Mouse (Mus musculus) frontal cortex, postnatal 14 days (tissue): Measurements from ENCODE around the gene Clstn3.
A peak's percentile ranks its signal among the peaks of the same experiment; 100 is the strongest.
"Not testable (repeated sequence)": the region's sequence is repeated elsewhere in the genome, so short reads cannot be mapped to it uniquely, and the experiment has no call there.

ENCODE experiments used
- DNase-seq, 2 experiments: peaks; one replicate each; pipeline ENCODE4 v3.0.0; 2022; ENCODE audit warnings: low spot score in 2 of 2

Clstn3 gene

DNA sequence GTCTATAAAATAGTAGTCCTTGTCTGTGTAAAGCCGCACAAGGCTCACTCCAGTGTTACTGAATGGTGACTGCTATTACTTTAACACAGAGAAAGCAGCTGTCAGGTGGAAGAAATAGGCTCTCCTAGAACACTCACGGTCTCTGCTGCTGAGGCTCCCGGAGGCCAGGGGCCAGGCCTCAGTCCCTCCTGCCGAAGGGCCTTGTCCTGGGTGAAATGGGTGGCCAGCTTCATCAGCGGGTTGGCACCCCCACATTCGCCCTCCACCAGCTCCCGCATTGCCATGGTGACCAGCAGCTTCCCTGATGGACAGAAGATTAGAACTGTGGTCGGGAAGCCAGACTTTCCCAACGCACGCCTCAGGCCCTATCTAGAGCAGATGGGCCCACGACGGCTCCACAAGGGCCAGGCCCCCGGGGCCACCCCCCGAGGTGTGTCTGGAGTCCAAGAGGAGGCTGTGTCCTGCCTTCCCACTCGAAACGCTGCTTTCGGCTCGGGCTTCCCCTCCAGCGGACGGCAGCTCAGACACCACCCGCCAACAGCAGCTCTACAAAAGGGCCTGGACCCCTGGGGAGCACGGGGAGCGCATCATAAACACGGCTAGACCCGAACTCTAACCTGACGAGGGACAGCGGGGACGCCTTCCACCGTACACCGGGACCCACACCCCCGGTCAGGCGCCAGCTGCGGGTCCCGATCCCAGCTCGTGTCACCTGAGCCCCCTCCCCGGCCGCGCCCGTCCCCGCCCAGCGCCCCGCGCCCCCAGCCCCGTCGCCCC, 50.3 kb downstream of the Clstn3 start:
- DNase-seq: peak in 1 of 2 experiments; percentile 44

DNA sequence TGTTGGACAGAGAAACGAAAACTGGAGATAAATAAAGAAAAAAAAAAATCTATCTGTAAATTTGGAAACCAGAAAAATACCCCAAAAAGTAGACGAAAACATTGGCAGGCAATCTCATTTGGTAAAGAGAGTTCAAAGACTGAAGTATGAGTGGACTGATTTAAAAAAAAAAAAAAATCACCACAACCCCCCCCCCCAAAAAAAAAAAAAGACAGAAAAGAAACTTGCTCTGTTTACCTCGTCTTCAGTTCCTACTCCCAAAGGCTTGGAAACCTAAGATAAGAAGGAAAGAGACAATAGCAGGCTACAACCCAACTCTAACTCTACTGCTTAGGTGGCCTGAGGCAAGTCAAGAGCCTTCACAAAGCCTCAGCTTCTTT, 50.8 kb downstream of the Clstn3 start:
- DNase-seq: no peak

DNA sequence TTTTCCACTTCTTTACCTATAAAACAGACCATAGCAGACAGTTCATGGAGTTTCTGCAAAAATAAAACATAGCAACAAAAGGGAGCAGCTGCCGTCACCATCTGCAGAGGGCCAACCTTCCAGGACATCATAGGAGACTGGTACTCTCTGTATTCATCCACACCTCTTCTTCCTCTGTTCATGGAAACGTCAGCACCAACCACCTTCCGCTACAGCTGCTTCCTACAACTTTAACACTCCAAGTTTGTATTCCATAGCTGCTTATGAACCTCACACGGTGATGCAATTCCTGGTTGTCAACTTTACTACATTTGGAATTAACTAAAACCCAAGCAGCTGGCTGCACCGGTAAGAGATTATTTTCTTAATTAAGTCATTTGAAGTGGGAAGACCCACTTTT, 56.2 kb downstream of the Clstn3 start:
- no peak for DNase-seq

DNA sequence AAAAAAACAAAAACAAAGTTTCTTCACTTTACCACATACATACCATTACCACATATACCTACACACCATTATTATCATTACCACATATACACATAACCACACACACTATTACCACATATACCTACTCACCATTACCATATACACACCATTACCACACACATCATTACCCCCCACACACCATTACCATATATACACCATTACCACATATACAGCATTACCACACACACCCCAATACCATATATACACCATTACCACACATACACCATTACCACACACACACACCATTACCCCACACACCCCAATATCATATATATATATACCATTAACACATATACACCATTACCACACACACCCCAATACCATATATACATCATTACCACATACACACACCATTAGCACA, 57.4 kb downstream of the Clstn3 start:
- DNase-seq: no peak

DNA sequence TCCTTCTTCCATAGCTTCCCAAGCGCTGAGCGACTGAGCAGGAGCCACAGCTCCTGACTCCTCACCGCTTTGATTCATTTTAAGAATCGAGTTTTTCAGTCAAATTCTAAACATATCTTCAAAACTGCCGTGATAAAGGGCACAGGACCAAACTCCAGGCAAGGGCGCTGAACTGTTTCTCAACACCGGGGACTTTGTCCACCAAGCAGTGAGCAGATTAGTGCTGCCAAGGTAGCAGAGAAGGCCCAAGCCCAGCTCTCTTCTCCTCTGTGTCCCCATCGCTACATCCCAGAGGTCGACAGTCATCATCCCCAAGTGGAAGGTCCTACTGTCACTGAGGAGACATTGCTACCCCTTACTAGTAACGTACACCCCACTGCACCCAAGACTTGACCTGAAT, 58.3 kb downstream of the Clstn3 start:
- DNase-seq: peak in 1 of 2 experiments; percentile 2

DNA sequence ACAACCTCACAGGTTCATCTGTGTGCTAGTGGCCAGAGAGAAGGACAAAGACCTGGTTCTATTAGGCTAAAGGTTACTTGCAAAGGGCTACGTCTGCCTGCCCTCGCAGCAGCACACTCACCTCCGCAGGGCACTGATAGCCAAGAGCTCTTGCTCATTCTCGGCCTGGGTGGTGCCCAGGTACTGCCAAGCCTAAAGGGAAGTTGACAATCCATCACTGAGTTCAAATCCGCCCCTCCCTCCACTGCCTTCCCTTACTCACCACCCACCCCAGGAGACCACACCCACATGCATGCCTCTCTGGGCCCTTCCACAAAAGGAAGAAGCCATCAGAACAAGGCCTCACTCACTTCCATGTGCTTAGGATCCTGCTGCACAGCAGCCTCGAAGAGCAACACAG, 64.9 kb downstream of the Clstn3 start:
- DNase-seq: no peak

DNA sequence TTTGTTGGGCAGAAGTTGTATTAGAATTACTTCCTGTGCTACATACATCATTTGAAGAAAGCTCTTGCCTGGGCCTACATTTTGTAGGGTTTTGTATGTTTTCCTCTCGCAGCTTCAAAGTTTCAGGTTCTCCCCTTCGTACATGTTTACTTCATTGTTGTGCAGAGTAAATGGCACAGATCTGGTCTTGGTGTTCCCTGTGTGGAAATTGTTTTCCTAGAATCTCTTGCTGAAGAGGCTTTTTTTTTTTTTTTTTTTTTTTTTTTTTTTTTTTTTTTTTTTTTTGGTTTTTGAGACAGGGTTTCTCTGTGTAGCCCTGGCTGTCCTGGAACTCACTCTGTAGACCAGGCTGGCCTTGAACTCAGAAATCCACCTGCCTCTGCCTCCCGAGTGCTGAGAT, 69.6 kb downstream of the Clstn3 start:
- DNase-seq: not testable (repeated sequence)
